Mouse (Mus musculus): ENCODE data around the gene Tsc22d1. TPM values are rescaled to one million over a fixed set of nuclear protein-coding genes. Genes with fewer than 3 reads are reported as not detected.

The Tsc22d1 gene
- 792 and 811 TPM in 2 replicates for polyA plus RNA-seq (2015; fragmentation: Nextera tagmentation; extraction: Ambion mirVana)

DNA sequence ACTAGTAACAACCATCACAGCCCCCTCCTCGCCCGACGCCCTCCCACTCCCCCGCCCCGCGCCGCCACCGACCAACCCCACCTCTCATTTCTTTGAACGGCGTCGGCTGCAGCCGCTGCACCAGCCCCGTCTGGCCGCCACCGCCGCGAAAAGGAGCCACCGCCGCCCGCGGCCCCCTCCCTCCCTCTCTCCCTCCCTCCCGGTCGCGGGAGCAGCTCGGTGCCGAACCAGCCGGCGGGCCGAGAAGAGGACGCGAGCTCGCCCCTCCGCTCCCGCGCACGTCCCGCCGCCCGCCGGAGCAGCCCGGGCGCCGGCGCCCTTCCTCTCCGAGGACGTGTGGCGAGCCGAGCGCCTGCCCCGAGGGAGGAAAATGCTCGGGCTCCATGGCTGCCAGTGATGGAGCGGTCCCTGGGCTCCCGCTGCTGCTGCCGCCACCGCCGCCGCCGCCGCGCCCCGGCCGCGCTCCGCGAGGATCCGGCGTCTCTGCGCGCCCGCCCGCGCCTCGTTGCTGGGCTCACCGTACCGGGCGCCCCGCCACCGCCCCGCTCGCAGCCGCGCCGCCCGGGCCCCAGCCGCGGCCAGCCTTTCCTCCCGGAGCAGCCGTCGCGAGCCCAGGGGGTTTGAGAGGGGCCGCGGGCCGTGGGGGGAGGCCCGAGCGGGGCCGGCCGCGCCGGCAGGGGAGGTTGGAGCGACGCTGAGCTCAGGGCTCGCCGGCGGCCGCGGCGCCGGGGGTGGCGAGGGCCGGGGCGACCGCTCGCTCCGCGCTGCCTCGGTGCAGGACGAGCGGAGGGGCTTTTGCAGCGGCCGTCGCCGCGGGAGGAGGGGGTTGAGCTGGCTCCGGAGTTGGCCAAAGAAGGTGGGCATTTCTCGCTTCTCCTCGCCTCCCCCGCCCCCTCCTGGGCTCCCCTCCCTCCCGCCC is at the start of gene Tsc22d1:
TSS of gene Tsc22d1 (plus strand) at position 100 of the 919 bp plus-strand sequence.
- peak within 1 kb of the TSS; percentile 84 for H3K4me2 ChIP-seq
- peak within 1 kb of the TSS; percentile 82 for H3K4me3 ChIP-seq
- peak within 1 kb of the TSS; percentile 100 for H3K27ac ChIP-seq
- peaks cover 35% of the 10 kb centered on the region for H3K4me1 ChIP-seq
- peak within 1 kb of the TSS; percentile 96 for H3K9ac ChIP-seq
- peak; percentile 13 for ATAC-seq (replicated peaks)
- no peaks in the 10 kb centered on the region for H3K36me3 ChIP-seq (replicated peaks)
- no peaks in the 10 kb centered on the region for H3K27me3 ChIP-seq (replicated peaks)
- H3K9me3 ChIP-seq, result no peaks in the 10 kb centered on the region
- WGBS, result under 1% methylated on average over 119 of the region's 128 CpGs

DNA sequence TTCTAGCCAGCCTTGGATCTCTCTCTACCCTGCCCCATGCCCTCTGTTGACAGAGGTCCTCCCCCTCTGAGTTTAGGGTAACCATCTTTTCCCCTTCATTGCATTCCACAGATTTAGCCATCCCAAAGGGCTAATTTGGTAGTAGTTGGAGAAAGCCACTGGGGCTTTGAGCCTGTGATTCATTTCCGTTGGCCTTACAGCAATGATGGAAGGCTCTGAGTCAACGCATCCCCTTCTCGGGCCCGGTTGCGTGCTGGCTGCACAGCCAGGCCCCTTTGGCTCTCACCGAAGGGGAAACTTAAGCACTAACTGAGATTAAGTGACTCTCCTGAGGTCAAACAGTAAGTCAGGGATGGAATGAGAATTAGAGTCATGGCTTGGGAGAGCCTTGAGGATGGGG is 41.1 kb upstream of the Tsc22d1 start:
- no peaks in the 10 kb centered on the region for H3K27me3 ChIP-seq (replicated peaks)
- WGBS, result 95% methylated on average over 6 of the region's 6 CpGs

DNA sequence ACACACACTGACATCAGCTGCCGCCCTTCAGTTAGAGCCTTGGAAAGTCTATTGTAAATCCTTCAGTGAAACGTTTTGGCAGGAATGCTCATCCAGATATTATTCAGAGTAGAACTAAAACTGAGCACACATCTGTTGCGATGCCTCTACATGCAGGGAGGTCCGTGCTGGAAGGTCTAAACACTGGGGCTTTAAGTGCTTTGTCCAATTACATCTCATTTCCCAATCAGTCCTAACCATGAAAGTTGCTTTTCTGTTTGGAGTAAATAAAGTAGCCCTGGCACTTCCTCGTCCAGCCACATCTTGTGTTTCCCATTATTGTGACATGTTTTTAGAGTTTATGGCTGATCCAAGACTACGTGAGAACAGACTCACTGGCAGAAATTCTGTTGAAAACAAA is 40.2 kb upstream of the Tsc22d1 start:
- 81% methylated on average over 6 of the region's 6 CpGs for WGBS

More for the DNA sequence above, 41.1 kb upstream of the Tsc22d1 start:
- Histone ChIP-seq H3K36me3 (replicated peaks) (no peaks in the 10 kb centered on the region), H3K9me3 (no peaks in the 10 kb centered on the region), H3K4me1 (no peaks in the 10 kb centered on the region), H3K27ac (no peak overlapping the region), H3K9ac (no peak overlapping the region), H3K4me2 (no peak overlapping the region), H3K4me3 (no peak overlapping the region)
- ATAC-seq (replicated peaks), result no peak

DNA sequence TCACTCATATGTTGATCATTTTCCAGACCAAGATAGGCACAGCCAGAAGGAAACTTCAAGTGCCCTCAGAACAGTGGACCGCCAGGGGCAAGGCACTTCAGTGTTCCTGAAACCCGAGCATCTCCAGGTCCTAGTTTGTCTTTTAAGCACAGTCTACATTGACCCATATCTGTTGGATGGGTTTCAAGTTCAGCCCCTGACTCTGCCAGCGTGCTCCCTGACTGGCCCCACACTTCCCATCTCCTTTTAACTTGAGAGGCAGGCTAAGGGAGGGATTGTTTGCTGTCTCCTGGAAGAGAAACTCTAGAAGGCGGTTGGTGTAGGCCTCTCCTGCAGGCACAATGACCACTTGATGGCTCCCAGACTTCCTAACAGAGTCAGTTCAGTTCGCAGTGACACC is 38.2 kb upstream of the Tsc22d1 start:
- H3K4me1 ChIP-seq, result no peaks in the 10 kb centered on the region
- no peaks in the 10 kb centered on the region for H3K9me3 ChIP-seq
- no peaks in the 10 kb centered on the region for H3K27me3 ChIP-seq (replicated peaks)
- 85% methylated on average over 5 of the region's 5 CpGs for WGBS
- no peak overlapping the region for H3K4me2 ChIP-seq
- no peak overlapping the region for H3K27ac ChIP-seq
- no peak for ATAC-seq (replicated peaks)
- H3K9ac ChIP-seq, result no peak overlapping the region
- H3K36me3 ChIP-seq (replicated peaks), result no peaks in the 10 kb centered on the region
- H3K4me3 ChIP-seq, result no peak overlapping the region

More for the DNA sequence above, 40.2 kb upstream of the Tsc22d1 start:
- Histone ChIP-seq H3K4me3 (no peak overlapping the region), H3K27me3 (replicated peaks) (no peaks in the 10 kb centered on the region), H3K36me3 (replicated peaks) (no peaks in the 10 kb centered on the region), H3K9me3 (no peaks in the 10 kb centered on the region), H3K4me1 (no peaks in the 10 kb centered on the region), H3K9ac (no peak overlapping the region), H3K27ac (no peak overlapping the region), H3K4me2 (no peak overlapping the region)
- no peak for ATAC-seq (replicated peaks)

DNA sequence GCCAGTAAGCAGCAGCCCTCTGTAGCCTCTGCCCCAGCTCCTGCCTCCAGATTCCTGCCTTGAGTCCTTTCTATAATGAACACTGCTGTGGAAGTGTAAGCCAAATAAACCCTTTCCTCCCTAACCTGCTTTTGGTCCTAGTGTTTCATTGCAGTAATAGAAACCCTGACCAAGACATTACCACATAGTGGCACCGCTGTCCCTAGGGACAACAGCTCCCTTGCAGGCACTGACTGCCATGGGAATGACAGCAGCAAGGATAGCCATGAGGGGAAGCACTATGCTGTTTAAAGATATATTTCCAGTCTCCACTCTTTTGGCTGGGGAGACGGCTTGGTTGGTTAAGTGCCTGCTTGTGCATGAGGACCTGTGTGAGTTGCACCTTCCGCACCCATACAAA is 35.4 kb upstream of the Tsc22d1 start:
- no peaks in the 10 kb centered on the region for H3K4me1 ChIP-seq
- no peak overlapping the region for H3K27ac ChIP-seq
- H3K36me3 ChIP-seq (replicated peaks), result no peaks in the 10 kb centered on the region
- no peaks in the 10 kb centered on the region for H3K9me3 ChIP-seq
- ATAC-seq (replicated peaks), result no peak
- H3K4me2 ChIP-seq, result no peak overlapping the region
- no peak overlapping the region for H3K4me3 ChIP-seq
- no peak overlapping the region for H3K9ac ChIP-seq
- WGBS, result 92% methylated on average over 3 of the region's 3 CpGs
- no peaks in the 10 kb centered on the region for H3K27me3 ChIP-seq (replicated peaks)

DNA sequence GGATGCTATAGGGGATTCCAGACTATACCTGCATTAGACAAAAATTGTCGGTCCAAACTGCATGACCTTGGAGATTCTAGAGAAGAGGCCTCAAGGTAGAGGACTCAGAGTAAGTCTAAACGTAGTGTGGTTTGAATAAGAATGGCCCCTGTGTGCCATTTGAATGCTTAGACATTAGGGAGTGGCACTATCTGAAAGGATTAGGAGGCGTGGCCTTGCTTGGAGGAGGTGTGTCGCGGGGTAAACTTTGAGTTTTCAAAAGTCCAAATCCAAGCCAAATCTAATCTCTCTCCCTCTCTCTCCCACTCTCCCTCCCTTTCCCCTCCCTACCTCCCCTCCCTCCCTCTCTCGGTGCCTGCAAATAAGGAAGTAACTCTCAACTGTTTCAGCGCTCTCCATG is 26.7 kb upstream of the Tsc22d1 start:
- H3K9ac ChIP-seq, result no peak overlapping the region
- H3K4me1 ChIP-seq, result no peaks in the 10 kb centered on the region
- 62% methylated on average over 7 of the region's 7 CpGs for WGBS
- H3K4me3 ChIP-seq, result no peak overlapping the region
- no peak overlapping the region for H3K4me2 ChIP-seq
- H3K36me3 ChIP-seq (replicated peaks), result no peaks in the 10 kb centered on the region
- ATAC-seq (replicated peaks), result no peak
- H3K9me3 ChIP-seq, result no peaks in the 10 kb centered on the region
- H3K27me3 ChIP-seq (replicated peaks), result no peaks in the 10 kb centered on the region
- H3K27ac ChIP-seq, result no peak overlapping the region

DNA sequence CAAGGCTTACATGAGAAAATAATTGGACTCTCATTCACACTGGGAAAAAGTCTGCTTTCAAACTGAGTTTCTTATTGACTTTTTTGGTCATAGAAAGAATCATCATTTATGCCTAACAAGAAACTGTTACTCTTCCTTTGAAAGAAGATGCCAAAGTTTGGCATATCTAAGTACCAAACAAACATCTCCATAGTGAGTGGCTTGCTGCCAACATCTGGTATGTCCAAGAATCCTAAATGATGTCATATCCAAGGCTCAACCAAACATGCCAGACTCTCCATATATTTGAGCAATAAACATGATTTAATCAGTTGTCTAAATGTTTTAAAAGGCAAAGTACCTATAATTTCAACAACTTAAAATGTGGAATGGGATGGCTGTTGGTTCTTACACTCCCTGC is 16.5 kb upstream of the Tsc22d1 start:
- Histone ChIP-seq H3K9ac (no peak overlapping the region), H3K36me3 (replicated peaks) (no peaks in the 10 kb centered on the region), H3K27me3 (replicated peaks) (no peaks in the 10 kb centered on the region), H3K27ac (no peak overlapping the region), H3K4me1 (no peaks in the 10 kb centered on the region), H3K9me3 (no peaks in the 10 kb centered on the region), H3K4me2 (no peak overlapping the region), H3K4me3 (no peak overlapping the region)
- no peak for ATAC-seq (replicated peaks)

DNA sequence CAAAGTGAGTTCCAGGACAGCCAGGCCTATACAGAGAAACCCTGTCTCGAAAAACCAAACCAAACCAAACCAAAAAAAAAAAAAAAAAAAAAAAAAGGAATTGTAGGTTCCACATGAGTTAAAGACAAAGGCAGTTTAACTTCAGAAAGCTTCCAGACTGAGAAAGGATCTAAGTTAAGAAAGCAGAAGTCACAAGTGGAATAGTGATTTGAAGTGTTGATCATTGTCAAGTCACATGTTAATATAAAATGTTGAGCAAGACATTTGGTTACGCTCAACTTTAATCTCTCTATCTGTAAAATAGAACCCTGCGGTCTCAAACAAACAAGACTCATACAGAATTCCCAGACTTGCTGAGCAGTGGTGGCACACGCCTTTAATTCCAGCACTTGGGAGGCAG is 12.2 kb upstream of the Tsc22d1 start:
- no peak for ATAC-seq (replicated peaks)
- no peak overlapping the region for H3K4me3 ChIP-seq
- H3K4me2 ChIP-seq, result no peak overlapping the region
- no peaks in the 10 kb centered on the region for H3K4me1 ChIP-seq
- WGBS, result 94% methylated on average over 4 of the region's 4 CpGs
- H3K27me3 ChIP-seq (replicated peaks), result no peaks in the 10 kb centered on the region
- no peak overlapping the region for H3K27ac ChIP-seq
- H3K36me3 ChIP-seq (replicated peaks), result no peaks in the 10 kb centered on the region
- no peaks in the 10 kb centered on the region for H3K9me3 ChIP-seq
- H3K9ac ChIP-seq, result no peak overlapping the region

DNA sequence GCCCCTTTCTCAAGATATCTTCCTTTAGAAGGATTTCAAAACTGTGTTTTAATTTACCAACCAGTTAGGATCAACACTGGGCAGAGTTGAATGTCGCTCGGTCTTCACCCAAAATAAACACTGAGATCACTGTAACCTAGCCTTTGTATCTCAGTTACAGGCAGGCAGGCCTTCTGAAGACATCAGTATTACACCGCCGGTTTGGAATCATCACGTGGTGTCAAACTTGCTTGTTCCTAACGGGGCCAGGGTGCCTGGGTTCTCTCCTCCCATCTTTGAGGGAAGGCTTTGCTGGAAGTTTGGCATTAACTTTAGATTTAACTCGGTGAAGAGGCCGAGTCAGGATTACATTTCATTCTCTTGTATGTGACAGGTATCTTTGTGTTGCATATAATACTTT is 5.7 kb upstream of the Tsc22d1 start:
- H3K4me2 ChIP-seq, result no peak overlapping the region
- no peaks in the 10 kb centered on the region for H3K9me3 ChIP-seq
- ATAC-seq (replicated peaks), result no peak
- H3K4me3 ChIP-seq, result no peak overlapping the region
- H3K27ac ChIP-seq, result no peak overlapping the region
- no peaks in the 10 kb centered on the region for H3K4me1 ChIP-seq
- H3K27me3 ChIP-seq (replicated peaks), result no peaks in the 10 kb centered on the region
- no peaks in the 10 kb centered on the region for H3K36me3 ChIP-seq (replicated peaks)
- WGBS, result 71% methylated on average over 8 of the region's 8 CpGs
- H3K9ac ChIP-seq, result no peak overlapping the region

DNA sequence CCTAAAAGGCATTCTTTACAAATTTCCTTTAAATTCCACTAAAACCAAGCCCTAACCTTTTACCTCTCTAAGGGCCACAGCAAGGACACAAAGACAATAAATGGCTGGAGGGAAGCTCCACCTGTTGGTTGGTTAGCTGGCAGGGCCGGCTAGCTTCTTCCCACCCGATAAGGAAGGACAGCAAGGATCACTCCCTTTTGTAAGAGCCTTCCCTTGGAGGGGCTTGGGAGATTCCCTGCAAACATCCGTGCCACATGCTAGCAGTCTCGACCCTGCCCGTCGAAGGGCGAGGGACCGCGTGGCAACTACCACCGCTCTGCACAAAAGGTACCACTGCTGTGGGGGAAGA is 1.0 kb upstream of the Tsc22d1 start:
- 0% methylated on average over 10 of the region's 10 CpGs for WGBS
- H3K36me3 ChIP-seq (replicated peaks), result no peaks in the 10 kb centered on the region
- ATAC-seq (replicated peaks), result no peak; the same call in 1 of the 2 replicates
- peak overlapping the region; percentile 73 for H3K4me2 ChIP-seq
- peaks cover 25% of the 10 kb centered on the region for H3K4me1 ChIP-seq
- H3K9me3 ChIP-seq, result no peaks in the 10 kb centered on the region
- H3K27ac ChIP-seq, result peak overlapping the region; percentile 100
- peak overlapping the region; percentile 82 for H3K4me3 ChIP-seq
- H3K27me3 ChIP-seq (replicated peaks), result no peaks in the 10 kb centered on the region
- peak overlapping the region; percentile 96 for H3K9ac ChIP-seq

DNA sequence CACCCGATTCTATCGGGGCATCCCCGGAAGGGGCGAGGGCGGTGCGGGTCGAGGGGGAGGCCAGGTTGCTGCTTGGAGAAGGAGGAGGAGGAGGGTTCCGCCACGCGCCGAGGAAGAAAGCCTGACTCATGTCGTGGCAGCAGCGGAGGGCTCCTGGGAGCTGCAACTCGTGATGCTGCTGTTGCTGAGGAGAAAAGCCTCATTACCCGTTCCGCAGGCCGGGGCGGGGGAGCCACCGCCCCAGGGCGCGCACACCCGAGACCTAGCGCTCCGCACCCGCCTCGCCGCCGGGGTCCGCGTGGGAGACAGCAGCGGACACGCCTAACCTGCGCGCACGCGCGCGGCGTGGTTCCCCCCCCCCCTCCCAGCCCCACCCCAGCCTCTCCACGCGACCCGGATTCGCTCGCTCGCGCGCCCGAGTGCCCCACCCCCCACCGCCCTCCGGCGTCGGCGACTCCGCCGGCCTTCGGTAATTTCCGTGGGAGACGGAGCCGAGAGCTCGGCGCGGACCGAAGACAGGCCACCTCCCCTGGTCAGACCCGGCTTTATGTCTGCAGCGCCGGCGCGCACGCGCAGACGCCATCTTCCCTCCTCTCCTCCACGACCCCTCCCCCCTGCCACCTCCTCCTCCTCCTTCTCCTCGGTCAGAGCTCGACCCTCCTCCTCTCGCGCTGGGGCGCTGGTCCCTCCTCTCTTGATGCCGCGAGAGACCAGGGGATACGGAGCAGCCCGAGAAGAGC is 469 bp upstream of the Tsc22d1 start:
- Histone ChIP-seq H3K4me2 (peak overlapping the region; percentile 84), H3K9me3 (no peaks in the 10 kb centered on the region), H3K27ac (peak overlapping the region; percentile 100), H3K27me3 (replicated peaks) (no peaks in the 10 kb centered on the region), H3K4me3 (peak overlapping the region; percentile 82), H3K9ac (peak overlapping the region; percentile 96), H3K4me1 (peaks cover 31% of the 10 kb centered on the region), H3K36me3 (replicated peaks) (no peaks in the 10 kb centered on the region)
- under 1% methylated on average over 75 of the region's 81 CpGs for WGBS
- peak; percentile 95 for ATAC-seq (replicated peaks)

DNA sequence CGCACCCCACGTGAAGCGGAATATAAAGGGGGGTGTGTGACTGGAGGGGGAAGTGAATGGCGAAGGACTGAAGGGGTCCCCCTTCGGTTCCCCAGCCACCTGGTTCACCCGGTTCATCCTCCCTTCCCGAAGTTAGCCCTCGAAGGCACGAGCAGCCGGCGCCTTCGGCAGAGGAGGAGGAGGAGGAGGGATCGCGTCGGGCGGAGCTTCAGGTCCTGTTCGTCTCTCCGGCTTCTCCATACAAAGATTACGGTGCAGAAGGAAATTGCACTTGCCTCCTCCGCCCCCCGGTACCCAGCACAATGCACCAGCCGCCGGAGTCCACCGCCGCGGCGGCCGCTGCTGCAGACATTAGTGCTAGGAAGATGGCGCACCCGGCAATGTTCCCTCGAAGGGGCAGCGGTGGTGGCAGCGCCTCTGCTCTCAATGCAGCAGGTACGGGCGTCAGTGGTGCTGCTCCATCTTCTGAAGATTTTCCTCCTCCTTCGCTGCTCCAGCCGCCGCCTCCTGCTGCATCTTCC is 1.1 kb downstream of the Tsc22d1 start:
- Histone ChIP-seq H3K4me1 (peaks cover 40% of the 10 kb centered on the region), H3K9me3 (no peaks in the 10 kb centered on the region), H3K27ac (peak overlapping the region; percentile 100), H3K4me3 (peak overlapping the region; percentile 82), H3K27me3 (replicated peaks) (no peaks in the 10 kb centered on the region), H3K36me3 (replicated peaks) (no peaks in the 10 kb centered on the region), H3K4me2 (peak overlapping the region; percentile 84), H3K9ac (peak overlapping the region; percentile 96)
- 0 out of 2 replicates have a peak, but pooled peaks have one; percentile 0 for ATAC-seq (replicated peaks)
- 0% methylated on average over 31 of the region's 38 CpGs for WGBS
